ENCODE assay signal across 36 mouse cellular contexts in genomic region chr1:87467469-87467868, GRCm38 (mm10). TPM values are rescaled to one million over a fixed set of nuclear protein-coding genes. Genes with fewer than 3 reads are reported as not detected.
DNase-seq lines count a peak whose midpoint lies in the region; ATAC-seq and TF ChIP-seq lines count a peak whose summit lies in the region.
"Had no signal": no experiment of that assay in that cellular context is flagged by ENCODE, and none has a peak within 500 bp of the region (broad histone marks: within the 10 kb centered on the region; RNA-seq: fewer than 3 reads in every experiment).

No protein-coding gene starts in this region.

- H3K4me2 ChIP-seq in heart, embryonic 11.5 days = no peak overlapping the region
- H3K4me2 ChIP-seq in liver, embryonic 12.5 days = peak overlapping the region; percentile 20; the same call in 1 of the 2 replicates
- H3K4me2 ChIP-seq in liver, postnatal 0 days (ENCODE audit: low read depth, low read length) = no peak overlapping the region
- H3K4me2 ChIP-seq: embryonic facial prominence, embryonic 15.5 days; forebrain, embryonic 13.5 days; heart, embryonic 15.5 days; limb, embryonic 12.5 days; midbrain, embryonic 15.5 days had no signal

- no peak overlapping the region for H3K4me3 ChIP-seq in heart, embryonic 11.5 days (ENCODE audit: low read depth, low read length)
- no peak overlapping the region for H3K4me3 ChIP-seq in liver, embryonic 12.5 days
- H3K4me3 ChIP-seq in liver, postnatal 0 days (ENCODE audit: low read depth, low read length) = no peak overlapping the region
- H3K4me3 ChIP-seq: embryonic facial prominence, embryonic 10.5 days; embryonic facial prominence, embryonic 15.5 days; forebrain, embryonic 13.5 days; heart, embryonic 15.5 days; limb, embryonic 12.5 days; midbrain, embryonic 10.5 days; midbrain, embryonic 15.5 days had no signal

- H3K4me1 ChIP-seq in heart, embryonic 11.5 days (ENCODE audit: control insufficient read depth, insufficient read depth, low read length) = no peaks in the 10 kb centered on the region
- H3K4me1 ChIP-seq in liver, embryonic 12.5 days = no peaks in the 10 kb centered on the region
- peaks cover 3% of the 10 kb centered on the region for H3K4me1 ChIP-seq in liver, postnatal 0 days (ENCODE audit: insufficient read depth)
- H3K4me1 ChIP-seq: embryonic facial prominence, embryonic 10.5 days; forebrain, embryonic 13.5 days; heart, embryonic 15.5 days; limb, embryonic 12.5 days; midbrain, embryonic 10.5 days; midbrain, embryonic 15.5 days had no signal

- no peak for TF ChIP-seq CTCF in liver, postnatal 0 days (IDR thresholded peaks at IDR 0.05; ENCODE audit: low read depth)

- WGBS in heart, embryonic 11.5 days (ENCODE audit: insufficient replicate concordance) = 75% methylated on average over 9 of the region's 9 CpGs
- WGBS in liver, embryonic 12.5 days (ENCODE audit: insufficient replicate concordance) = 72% methylated on average over 9 of the region's 9 CpGs
- WGBS in liver, postnatal 0 days (ENCODE audit: insufficient replicate concordance) = 66% methylated on average over 9 of the region's 9 CpGs

- 0 out of 2 replicates have a peak, but pooled peaks cover 2% of the 10 kb centered on the region for H3K27me3 ChIP-seq in heart, embryonic 11.5 days (ENCODE audit: control insufficient read depth, insufficient read depth, low read length)
- peaks cover 16% of the 10 kb centered on the region for H3K27me3 ChIP-seq in liver, embryonic 12.5 days (replicated peaks)
- no peaks in the 10 kb centered on the region for H3K27me3 ChIP-seq in liver, postnatal 0 days (ENCODE audit: insufficient read depth, low read length)
- H3K27me3 ChIP-seq: embryonic facial prominence, embryonic 15.5 days; forebrain, embryonic 13.5 days; midbrain, embryonic 15.5 days had no signal

- H3K27ac ChIP-seq in heart, embryonic 11.5 days (ENCODE audit: low read depth, low read length) = no peak overlapping the region
- no peak overlapping the region for H3K27ac ChIP-seq in liver, embryonic 12.5 days
- no peak overlapping the region for H3K27ac ChIP-seq in liver, postnatal 0 days (ENCODE audit: low read depth)
- H3K27ac ChIP-seq: embryonic facial prominence, embryonic 10.5 days; embryonic facial prominence, embryonic 15.5 days; forebrain, embryonic 13.5 days; heart, embryonic 15.5 days; limb, embryonic 12.5 days; midbrain, embryonic 10.5 days; midbrain, embryonic 15.5 days had no signal

- DNase-seq in heart, adult 11 months = peak; percentile 79
- no peak for DNase-seq in liver, postnatal 0 days
- peak; percentile 26 for DNase-seq in 416B (ENCODE audit: low read depth)
- peak; percentile 43 for DNase-seq in induced T-regulatory cell, adult 2 months (ENCODE audit: low read depth)
- DNase-seq in layer of hippocampus, adult 18-20 months (ENCODE audit: low spot score in 2 of 2) = no peak
- DNase-seq in heart, adult 8-10 months (ENCODE audit: low spot score) = no peak
- DNase-seq: adrenal gland, adult 8-10 months; cerebellum, adult 8-10 months; cerebellum, postnatal 25 days; kidney, adult 8-10 months; layer of hippocampus, adult 9-11 months; lung, adult 18-20 months; lung, postnatal 4 days; thymus, postnatal 4 days had no signal

- TF ChIP-seq EP300 in liver, postnatal 0 days (IDR thresholded peaks at IDR 0.05; ENCODE audit: low read depth) = no peak

- no peaks in the 10 kb centered on the region for H3K9me3 ChIP-seq in heart, embryonic 11.5 days (replicated peaks; ENCODE audit: control insufficient read depth, low read length)
- H3K9me3 ChIP-seq in liver, embryonic 12.5 days (replicated peaks) = no peaks in the 10 kb centered on the region
- no peaks in the 10 kb centered on the region for H3K9me3 ChIP-seq in liver, postnatal 0 days (ENCODE audit: low read length)
- H3K9me3 ChIP-seq: embryonic facial prominence, embryonic 10.5 days; embryonic facial prominence, embryonic 15.5 days; forebrain, embryonic 13.5 days; heart, embryonic 15.5 days; limb, embryonic 12.5 days; midbrain, embryonic 10.5 days; midbrain, embryonic 15.5 days had no signal

- ATAC-seq in heart, embryonic 11.5 days (replicated peaks; ENCODE audit: insufficient number of reproducible peaks, low FRiP score, low TSS enrichment) = no peak
- no peak for ATAC-seq in liver, embryonic 12.5 days
- no peak for ATAC-seq in liver, postnatal 0 days
- ATAC-seq: forebrain, embryonic 13.5 days; hindbrain, embryonic 16.5 days; intestine, embryonic 16.5 days; lung, postnatal 0 days; midbrain, embryonic 15.5 days had no signal

- no peak overlapping the region for H3K9ac ChIP-seq in heart, embryonic 11.5 days (ENCODE audit: low read depth, low read length)
- H3K9ac ChIP-seq in liver, embryonic 12.5 days = no peak overlapping the region
- H3K9ac ChIP-seq in liver, postnatal 0 days (replicated peaks) = no peak overlapping the region
- H3K9ac ChIP-seq: embryonic facial prominence, embryonic 15.5 days; forebrain, embryonic 13.5 days; heart, embryonic 15.5 days; limb, embryonic 12.5 days; midbrain, embryonic 15.5 days had no signal

- no peaks in the 10 kb centered on the region for H3K36me3 ChIP-seq in heart, embryonic 11.5 days (ENCODE audit: control insufficient read depth, insufficient read depth, low read length)
- no peaks in the 10 kb centered on the region for H3K36me3 ChIP-seq in liver, embryonic 12.5 days
- no peaks in the 10 kb centered on the region for H3K36me3 ChIP-seq in liver, postnatal 0 days (replicated peaks; ENCODE audit: insufficient read depth, low read length)
- H3K36me3 ChIP-seq: embryonic facial prominence, embryonic 10.5 days; embryonic facial prominence, embryonic 15.5 days; heart, embryonic 15.5 days; limb, embryonic 12.5 days; midbrain, embryonic 10.5 days; midbrain, embryonic 15.5 days had no signal

RNA-seq across cellular contexts. Expression of gene Snorc, which starts 2.6 kb away (rescaled TPM):
- not detected in 2 replicates for polyA plus RNA-seq in heart, embryonic 11.5 days (2014; fragmentation: Nextera tagmentation; extraction: Ambion mirVana)
- polyA plus RNA-seq in liver, embryonic 12.5 days (2016; fragmentation: Nextera tagmentation; extraction: Ambion mirVana) = not detected in 2 replicates
- polyA plus RNA-seq in liver, postnatal 0 days (2015; fragmentation: Nextera tagmentation; extraction: Ambion mirVana) = 0.25 and 0.34 TPM in 2 replicates
- not detected for total RNA-seq in layer of hippocampus, adult 18-20 months (2021)
- not detected for total RNA-seq in heart, adult 8-10 months (2022)
- total RNA-seq: adrenal gland, adult 8-10 months; adrenal gland, postnatal 4 days; CH12.LX; ES-E14; gastrocnemius, adult 18-20 months; gastrocnemius, postnatal 4 days; heart, postnatal 25 days had no signal
- polyA plus RNA-seq: embryonic facial prominence, embryonic 10.5 days; forebrain, embryonic 13.5 days; heart, embryonic 15.5 days; hindbrain, embryonic 11.5 days; intestine, embryonic 16.5 days; lung, postnatal 0 days; midbrain, embryonic 10.5 days; neural tube, embryonic 11.5 days; small intestine, adult 2 months; testis, adult 2 months had no signal

RNA-seq across cellular contexts. Expression of gene Neu2, which starts 42.2 kb away (rescaled TPM):
- not detected in 2 replicates for polyA plus RNA-seq in heart, embryonic 11.5 days (2014; fragmentation: Nextera tagmentation; extraction: Ambion mirVana)
- 0.43 and 0.67 TPM in 2 replicates for polyA plus RNA-seq in liver, embryonic 12.5 days (2016; fragmentation: Nextera tagmentation; extraction: Ambion mirVana)
- polyA plus RNA-seq in liver, postnatal 0 days (2015; fragmentation: Nextera tagmentation; extraction: Ambion mirVana) = 0.54 and 0.67 TPM in 2 replicates
- under 1 TPM; 0.43 to 0.69 TPM for total RNA-seq in layer of hippocampus, adult 18-20 months (2021)
- total RNA-seq in heart, adult 8-10 months (2022) = not detected
- total RNA-seq: adrenal gland, adult 8-10 months; CH12.LX; ES-E14; heart, postnatal 25 days had no signal
- polyA plus RNA-seq: embryonic facial prominence, embryonic 10.5 days; forebrain, embryonic 13.5 days; hindbrain, embryonic 11.5 days; midbrain, embryonic 10.5 days; neural tube, embryonic 11.5 days had no signal

Comparison
In these comparisons a context has a peak if more than half of its experiments do, and no peak if none do; other contexts are left out.
1. DNase-seq: peak in heart, adult 11 months (single experiment), 416B (single experiment) and induced T-regulatory cell, adult 2 months (single experiment); none in liver, postnatal 0 days (single experiment), layer of hippocampus, adult 18-20 months (0 of 2) and heart, adult 8-10 months (single experiment).